Mouse (Mus musculus) liver, embryonic 14.5 days (tissue): Measurements from ENCODE around the gene Nrn1. TPM values are rescaled to one million over a fixed set of nuclear protein-coding genes. Genes with fewer than 3 reads are reported as not detected.

Source experiments
- ATAC-seq: fragments of 200-750 bp; cut with Nextera tagmentation; 2 replicates; pipeline ENCODE4 v1.8.0; 2017; ENCODE audit warnings: moderate number of reproducible peaks, mild to moderate bottlenecking, moderate library complexity; ENCODE audit not compliant: insufficient read depth
- DNase-seq, 3 experiments: peaks; one replicate each; pipeline ENCODE4 v3.0.0-alpha.2; 2012 to 2013; ENCODE audit warnings: low read depth in 3 of 3, low spot score in 3 of 3
- H3K27ac ChIP-seq: fragments of 300-500 bp; sonication (generic); 2 replicates; pipeline ENCODE4 v1.5.1; 2014; ENCODE audit warnings: moderate library complexity, mild to moderate bottlenecking, control low read depth, inconsistent platforms
- H3K27me3 ChIP-seq: fragments of 300-500 bp; sonication (generic); 2 replicates; pipeline ENCODE4 v1.6.1; 2014; ENCODE audit warnings: mild to moderate bottlenecking, low read length, moderate library complexity; ENCODE audit not compliant: control insufficient read depth, insufficient read depth
- H3K36me3 ChIP-seq: fragments of 300-500 bp; sonication (generic); replicated peaks from 2 replicates; pipeline ENCODE4 v1.6.1; 2014; ENCODE audit warnings: low read depth; ENCODE audit not compliant: control insufficient read depth, insufficient read depth
- H3K4me1 ChIP-seq, 2 experiments: fragments of 200-500 bp in 1 of 2; fragments of 300-500 bp in 1 of 2; sonication (generic) in 1 of 2; replicated peaks; 2 replicates each; pipeline ENCODE4 v1.6.1; 2012 to 2014; ENCODE audit warnings: antibody characterized with exemption in 1 of 2, inconsistent platforms in 1 of 2, low read length in 1 of 2; ENCODE audit not compliant: control insufficient read depth in 2 of 2, insufficient read depth in 2 of 2
- H3K4me2 ChIP-seq: fragments of 300-500 bp; sonication (generic); 2 replicates; pipeline ENCODE4 v1.6.1; 2014; ENCODE audit warnings: low read depth, mild to moderate bottlenecking, control low read depth, moderate library complexity
- H3K4me3 ChIP-seq, 2 experiments: fragments of 200-500 bp in 1 of 2; fragments of 300-500 bp in 1 of 2; sonication (generic) in 1 of 2; 2 replicates each; pipeline ENCODE4 v1.5.1; 2012 to 2014; ENCODE audit warnings: low read depth in 2 of 2, low read length in 2 of 2, mild to moderate bottlenecking in 2 of 2, control low read depth in 1 of 2, inconsistent platforms in 1 of 2, moderate library complexity in 1 of 2; ENCODE audit not compliant: insufficient read depth in 1 of 2
- H3K9ac ChIP-seq: fragments of 300-500 bp; sonication (generic); replicated peaks from 2 replicates; pipeline ENCODE4 v1.6.1; 2014; ENCODE audit warnings: mild to moderate bottlenecking, control low read depth, moderate library complexity
- H3K9me3 ChIP-seq: fragments of 300-500 bp; sonication (generic); 2 replicates; pipeline ENCODE4 v1.6.1; 2016; ENCODE audit warnings: low read length, mixed read lengths; ENCODE audit not compliant: control insufficient read depth
- CTCF ChIP-seq: IDR thresholded peaks from 2 replicates; pipeline ENCODE4 v1.5.1; 2016; ENCODE audit warnings: antibody characterized with exemption, low read depth, control low read depth
- EP300 ChIP-seq: IDR thresholded peaks from 2 replicates; pipeline ENCODE4 v1.6.1; 2016; ENCODE audit warnings: antibody characterized with exemption, low read depth
- WGBS: fragments of 180-500 bp; shearing (Covaris S2); extraction: QIAGEN DNeasy Blood & Tissue Kit; methylation state at CpG from one replicate; pipeline ENCODE4 v1.1.7; 2014; ENCODE audit not compliant: insufficient replicate concordance; 5-methylcytosine and 5-hydroxymethylcytosine counted together
- polyA plus RNA-seq, 2 experiments: library from polyadenylated mRNA; depleted of rRNA in 1 of 2; stranded (reverse) in 1 of 2; unstranded in 1 of 2; fragments of >200 nt; fragmentation: Nextera tagmentation in 1 of 2; extraction: Ambion mirVana in 1 of 2; gene quantifications; 2 replicates each; pipeline versions ENCODE4 v1.2.1 to v1.2.3; 2012 to 2014

Gene Nrn1
- polyA plus RNA-seq, 2 experiments, result 17.6 to 32.3 TPM

GRCm38 (mm10) chr13:36727779-36728470 is 7.0 kb downstream of the Nrn1 start:
- TF ChIP-seq EP300, result no peak
- TF ChIP-seq CTCF, result no peak
- Histone ChIP-seq H3K4me3 (peak overlapping the region in 1 of 2 experiments; percentile 22; a peak in 1 of 4 replicates), H3K27me3 (peaks cover 94% of the 10 kb centered on the region)

GRCm38 (mm10) chr13:36726951-36727778 is 7.8 kb downstream of the Nrn1 start:
- Histone ChIP-seq H3K27me3 (peaks cover 92% of the 10 kb centered on the region), H3K4me3 (peak overlapping the region in 1 of 2 experiments; percentile 22; a peak in 1 of 4 replicates), H3K4me1 (no peaks in the 10 kb centered on the region), H3K36me3 (no peaks in the 10 kb centered on the region), H3K4me2 (peak overlapping the region; percentile 39), H3K9ac (no peak overlapping the region), H3K9me3 (no peaks in the 10 kb centered on the region), H3K27ac (no peak overlapping the region)
- TF ChIP-seq EP300 (no peak), CTCF (no peak)
- DNase-seq (no peak), ATAC-seq (no peak)
- WGBS, result under 1% methylated on average over 34 of the region's 34 CpGs

More at GRCm38 (mm10) chr13:36727779-36728470, 7.0 kb downstream of the Nrn1 start:
- 1% methylated on average over 23 of the region's 23 CpGs for WGBS
- DNase-seq, result no peak
- peak overlapping the region; percentile 39 for H3K4me2 ChIP-seq
- no peaks in the 10 kb centered on the region for H3K9me3 ChIP-seq
- ATAC-seq, result no peak
- no peak overlapping the region for H3K27ac ChIP-seq
- no peaks in the 10 kb centered on the region for H3K36me3 ChIP-seq
- no peak overlapping the region for H3K9ac ChIP-seq
- H3K4me1 ChIP-seq, result no peaks in the 10 kb centered on the region

- no peaks in the 10 kb centered on the region for H3K9me3 ChIP-seq
- DNase-seq (no peak), ATAC-seq (no peak)
- H3K9ac ChIP-seq, result no peak overlapping the region
- H3K36me3 ChIP-seq, result no peaks in the 10 kb centered on the region
- no peak for TF ChIP-seq EP300
- TF ChIP-seq CTCF, result no peak
- H3K4me1 ChIP-seq, result no peaks in the 10 kb centered on the region
- WGBS, result under 1% methylated on average over 24 of the region's 24 CpGs
- no peak overlapping the region for H3K27ac ChIP-seq
- H3K27me3 ChIP-seq, result peaks cover 89% of the 10 kb centered on the region
- no peak overlapping the region for H3K4me3 ChIP-seq
- no peak overlapping the region; the same call in 1 of the 2 replicates for H3K4me2 ChIP-seq
These were observed 8.4 kb downstream of the Nrn1 start for GRCm38 (mm10) chr13:36726551-36726950.

- no peak overlapping the region for H3K9ac ChIP-seq
- H3K4me1 ChIP-seq, result no peaks in the 10 kb centered on the region
- DNase-seq, result no peak
- H3K9me3 ChIP-seq, result no peaks in the 10 kb centered on the region
- WGBS, result 6% methylated on average over 8 of the region's 8 CpGs
- H3K36me3 ChIP-seq, result no peaks in the 10 kb centered on the region
- ATAC-seq, result no peak
- TF ChIP-seq CTCF (no peak), EP300 (no peak)
- H3K4me3 ChIP-seq, result no peak overlapping the region
- no peak overlapping the region for H3K4me2 ChIP-seq
- peaks cover 86% of the 10 kb centered on the region for H3K27me3 ChIP-seq
- H3K27ac ChIP-seq, result no peak overlapping the region
These were observed 9.1 kb downstream of the Nrn1 start for GRCm38 (mm10) chr13:36725881-36726280.
